Mouse (Mus musculus) MEL (cell line): ENCODE data around the gene Rnf213. TPM values are rescaled to one million over a fixed set of nuclear protein-coding genes. Genes with fewer than 3 reads are reported as not detected.

Experiments
- DNase-seq: peaks from one replicate; pipeline ENCODE4 v3.0.0; 2011; ENCODE audit warnings: low read depth, low spot score
- H3K27ac ChIP-seq: 2 replicates; pipeline ENCODE4 v1.5.1; 2012; ENCODE audit warnings: low read depth, mild to moderate bottlenecking, control low read depth, low read length, moderate library complexity; ENCODE audit not compliant: control insufficient read depth
- H3K27me3 ChIP-seq, 2 experiments: fragments of 150-350 bp in 1 of 2; sonication (generic) in 1 of 2; 2 replicates each; pipeline ENCODE4 v1.6.1; 2012; ENCODE audit warnings: low read length in 2 of 2, mild to moderate bottlenecking in 2 of 2, improper control_type of control experiment in 1 of 2, moderate library complexity in 1 of 2; ENCODE audit not compliant: insufficient read depth in 2 of 2, control insufficient read depth in 1 of 2
- H3K36me3 ChIP-seq, 2 experiments: 2 replicates each; pipeline ENCODE4 v1.6.1; 2012 to 2014; ENCODE audit warnings: low read length in 2 of 2, improper control_type of control experiment in 1 of 2, inconsistent platforms in 1 of 2, mild to moderate bottlenecking in 1 of 2; ENCODE audit not compliant: insufficient read depth in 2 of 2, control insufficient read depth in 1 of 2
- H3K4me1 ChIP-seq, 2 experiments: fragments of 150-350 bp in 1 of 2; sonication (generic) in 1 of 2; 2 replicates each; pipeline ENCODE4 v1.6.1; 2012; ENCODE audit warnings: low read length in 2 of 2, improper control_type of control experiment in 1 of 2, mild to moderate bottlenecking in 1 of 2; ENCODE audit not compliant: insufficient read depth in 2 of 2, control insufficient read depth in 1 of 2
- H3K4me3 ChIP-seq, 2 experiments: fragments of 150-350 bp in 1 of 2; sonication (generic) in 1 of 2; 2 replicates each; pipeline ENCODE4 v1.5.1; 2012; ENCODE audit warnings: low read depth in 2 of 2, low read length in 2 of 2, mild to moderate bottlenecking in 2 of 2, moderate library complexity in 2 of 2, control low read depth in 1 of 2, improper control_type of control experiment in 1 of 2; ENCODE audit not compliant: control insufficient read depth in 1 of 2, insufficient read depth in 1 of 2
- H3K79me2 ChIP-seq: 2 replicates; pipeline ENCODE4 v1.6.1; 2012; ENCODE audit warnings: mild to moderate bottlenecking, low read length, moderate library complexity; ENCODE audit not compliant: control insufficient read depth, poor library complexity, insufficient read depth
- H3K9ac ChIP-seq: 2 replicates; pipeline ENCODE4 v1.6.1; 2012; ENCODE audit warnings: low read depth, mild to moderate bottlenecking, control low read depth, low read length, moderate library complexity; ENCODE audit not compliant: control insufficient read depth, poor library complexity, severe bottlenecking
- H3K9me3 ChIP-seq: fragments of 150-350 bp; sonication (generic); replicated peaks from 2 replicates; pipeline ENCODE4 v1.6.1; 2012; ENCODE audit warnings: mild to moderate bottlenecking, low read length, improper control_type of control experiment, moderate library complexity; ENCODE audit not compliant: insufficient read depth
- BHLHE40 ChIP-seq: IDR thresholded peaks from 2 replicates; pipeline ENCODE4 v1.6.1; 2012; ENCODE audit warnings: low read depth, mild to moderate bottlenecking, inconsistent platforms, low read length, improper control_type of control experiment, borderline replicate concordance
- CHD1 ChIP-seq: IDR thresholded peaks from 2 replicates; pipeline ENCODE4 v1.6.1; 2012; ENCODE audit warnings: low read depth, mild to moderate bottlenecking, inconsistent platforms, low read length, improper control_type of control experiment
- CHD2 ChIP-seq: IDR thresholded peaks from 2 replicates; pipeline ENCODE4 v1.6.1; 2011; ENCODE audit warnings: low read length, improper control_type of control experiment
- E2F4 ChIP-seq: IDR thresholded peaks from 2 replicates; pipeline ENCODE4 v1.6.1; 2011; ENCODE audit warnings: low read depth, low read length, improper control_type of control experiment, borderline replicate concordance
- ELF1 ChIP-seq: IDR thresholded peaks from 2 replicates; pipeline ENCODE4 v1.6.1; 2014; ENCODE audit warnings: low read depth, mild to moderate bottlenecking, inconsistent platforms, low read length, improper control_type of control experiment, moderate library complexity
- EP300 ChIP-seq, 2 experiments: IDR thresholded peaks; 2 replicates each; pipeline ENCODE4 v1.6.1; 2011; ENCODE audit warnings: improper control_type of control experiment in 2 of 2, low read length in 2 of 2, low read depth in 1 of 2, mild to moderate bottlenecking in 1 of 2
- HCFC1 ChIP-seq: IDR thresholded peaks from 2 replicates; pipeline ENCODE4 v1.6.1; 2012; ENCODE audit warnings: low read depth, mild to moderate bottlenecking, inconsistent platforms, low read length, improper control_type of control experiment, moderate library complexity
- JUND ChIP-seq: IDR thresholded peaks from 2 replicates; pipeline ENCODE4 v1.6.1; 2011; ENCODE audit warnings: low read depth, mild to moderate bottlenecking, improper control_type of control experiment, low read length
- KAT2A ChIP-seq: conservative IDR thresholded peaks from 2 replicates; pipeline ENCODE4 v1.6.1; 2012; ENCODE audit warnings: low read depth, low read length, improper control_type of control experiment, inconsistent platforms
- MAFK ChIP-seq: IDR thresholded peaks from 2 replicates; pipeline ENCODE4 v1.6.1; 2011; ENCODE audit warnings: low read depth, mild to moderate bottlenecking, low read length, improper control_type of control experiment, borderline replicate concordance
- MAX ChIP-seq: IDR thresholded peaks from 2 replicates; pipeline ENCODE4 v1.6.1; 2011; ENCODE audit warnings: low read length, improper control_type of control experiment
- MAZ ChIP-seq: IDR thresholded peaks from 2 replicates; pipeline ENCODE4 v1.6.1; 2012; ENCODE audit warnings: low read depth, mild to moderate bottlenecking, inconsistent platforms, low read length, improper control_type of control experiment
- MEF2A ChIP-seq: IDR thresholded peaks from 2 replicates; pipeline ENCODE4 v1.6.1; 2014; ENCODE audit warnings: low read depth, mild to moderate bottlenecking, inconsistent platforms, low read length, improper control_type of control experiment; ENCODE audit not compliant: poor library complexity, insufficient replicate concordance, severe bottlenecking; ENCODE audit errors: extremely low read depth
- MXI1 ChIP-seq: IDR thresholded peaks from 2 replicates; pipeline ENCODE4 v1.6.1; 2011; ENCODE audit warnings: mild to moderate bottlenecking, low read depth, low read length, improper control_type of control experiment
- NELFE ChIP-seq: IDR thresholded peaks from 2 replicates; pipeline ENCODE4 v1.6.1; 2011; ENCODE audit warnings: low read depth, low read length, improper control_type of control experiment
- NRF1 ChIP-seq: IDR thresholded peaks from 2 replicates; pipeline ENCODE4 v1.6.1; 2014; ENCODE audit warnings: low read depth, mild to moderate bottlenecking, inconsistent platforms, low read length, improper control_type of control experiment, moderate library complexity; ENCODE audit not compliant: poor library complexity, insufficient read depth, severe bottlenecking
- POLR2A ChIP-seq, 2 experiments: IDR thresholded peaks; 2 replicates each; pipeline ENCODE4 v1.6.1; 2011 to 2012; ENCODE audit warnings: low read length in 2 of 2, mild to moderate bottlenecking in 2 of 2, control low read depth in 1 of 2, improper control_type of control experiment in 1 of 2, low read depth in 1 of 2, moderate library complexity in 1 of 2; ENCODE audit not compliant: control insufficient read depth in 1 of 2, insufficient read depth in 1 of 2, poor library complexity in 1 of 2
- POLR2AphosphoS2 ChIP-seq: IDR thresholded peaks from 2 replicates; pipeline ENCODE4 v1.6.1; 2011; ENCODE audit warnings: low read length, improper control_type of control experiment
- POLR2AphosphoS5 ChIP-seq: IDR thresholded peaks from 2 replicates; pipeline ENCODE4 v1.6.1; 2012; ENCODE audit warnings: low read depth, borderline replicate concordance, mild to moderate bottlenecking, inconsistent platforms, low read length, moderate library complexity, mixed read lengths
- RAD21 ChIP-seq: IDR thresholded peaks from 2 replicates; pipeline ENCODE4 v1.6.1; 2011; ENCODE audit warnings: mild to moderate bottlenecking, low read depth, low read length, improper control_type of control experiment
- RCOR1 ChIP-seq: IDR thresholded peaks from 2 replicates; pipeline ENCODE4 v1.6.1; 2012; ENCODE audit warnings: low read depth, mild to moderate bottlenecking, inconsistent platforms, low read length, improper control_type of control experiment
- SIN3A ChIP-seq: IDR thresholded peaks from 2 replicates; pipeline ENCODE4 v1.6.1; 2012; ENCODE audit warnings: low read length, improper control_type of control experiment, inconsistent platforms
- TAL1 ChIP-seq: IDR thresholded peaks from 2 replicates; pipeline ENCODE4 v1.6.1; 2012; ENCODE audit warnings: mild to moderate bottlenecking, inconsistent platforms, low read length, moderate library complexity, mixed read lengths
- TBP ChIP-seq: IDR thresholded peaks from 2 replicates; pipeline ENCODE4 v1.8.0; 2011; ENCODE audit warnings: low read depth, low read length, improper control_type of control experiment
- TCF12 ChIP-seq: IDR thresholded peaks from 2 replicates; pipeline ENCODE4 v1.6.1; 2014; ENCODE audit warnings: low read depth, mild to moderate bottlenecking, inconsistent platforms, low read length, improper control_type of control experiment, moderate library complexity
- UBTF ChIP-seq: IDR thresholded peaks from 2 replicates; pipeline ENCODE4 v1.6.1; 2012; ENCODE audit warnings: low read depth, mild to moderate bottlenecking, inconsistent platforms, low read length, improper control_type of control experiment, moderate library complexity, borderline replicate concordance; ENCODE audit not compliant: insufficient read depth
- USF1 ChIP-seq: IDR thresholded peaks from 2 replicates; pipeline ENCODE4 v1.6.1; 2014; ENCODE audit warnings: low read depth, mild to moderate bottlenecking, inconsistent platforms, low read length, improper control_type of control experiment, moderate library complexity
- USF2 ChIP-seq, 2 experiments: IDR thresholded peaks; 2 replicates each; pipeline ENCODE4 v1.6.1; 2011 to 2012; ENCODE audit warnings: improper control_type of control experiment in 2 of 2, low read length in 2 of 2, borderline replicate concordance in 1 of 2, inconsistent platforms in 1 of 2, low read depth in 1 of 2, mild to moderate bottlenecking in 1 of 2; ENCODE audit not compliant: insufficient read depth in 1 of 2
- ZKSCAN1 ChIP-seq: IDR thresholded peaks from 2 replicates; pipeline ENCODE4 v1.6.1; 2012; ENCODE audit warnings: low read depth, mild to moderate bottlenecking, inconsistent platforms, low read length, improper control_type of control experiment, moderate library complexity
- ZMIZ1 ChIP-seq: IDR thresholded peaks from 2 replicates; pipeline ENCODE4 v1.6.1; 2012; ENCODE audit warnings: low read depth, mild to moderate bottlenecking, inconsistent platforms, low read length, improper control_type of control experiment, moderate library complexity
- ZNF384 ChIP-seq: IDR thresholded peaks from 2 replicates; pipeline ENCODE4 v1.6.1; 2012; ENCODE audit warnings: low read depth, mild to moderate bottlenecking, inconsistent platforms, low read length, improper control_type of control experiment
- polyA plus RNA-seq, 2 experiments: library from polyadenylated mRNA; stranded (reverse) in 1 of 2; unstranded in 1 of 2; fragments of >175 nt in 1 of 2; fragments of >200 nt in 1 of 2; gene quantifications; 2 replicates each; pipeline versions ENCODE4 v1.2.1 to v1.2.4; 2012; ENCODE audit warnings: low replicate concordance in 2 of 2, low read depth in 1 of 2; ENCODE audit not compliant: insufficient read length in 2 of 2, insufficient read depth in 1 of 2, missing spikeins in 1 of 2
- total RNA-seq: library from RNA; depleted of rRNA; stranded (reverse); fragments of 300-350 nt; gene quantifications from 2 replicates; pipeline ENCODE4 v1.2.3, GENCODE M21; 2012

Rnf213 gene
- total and polyA plus RNA-seq, 3 experiments = 10.7 to 11.6 TPM; not detected in 1

DNA sequence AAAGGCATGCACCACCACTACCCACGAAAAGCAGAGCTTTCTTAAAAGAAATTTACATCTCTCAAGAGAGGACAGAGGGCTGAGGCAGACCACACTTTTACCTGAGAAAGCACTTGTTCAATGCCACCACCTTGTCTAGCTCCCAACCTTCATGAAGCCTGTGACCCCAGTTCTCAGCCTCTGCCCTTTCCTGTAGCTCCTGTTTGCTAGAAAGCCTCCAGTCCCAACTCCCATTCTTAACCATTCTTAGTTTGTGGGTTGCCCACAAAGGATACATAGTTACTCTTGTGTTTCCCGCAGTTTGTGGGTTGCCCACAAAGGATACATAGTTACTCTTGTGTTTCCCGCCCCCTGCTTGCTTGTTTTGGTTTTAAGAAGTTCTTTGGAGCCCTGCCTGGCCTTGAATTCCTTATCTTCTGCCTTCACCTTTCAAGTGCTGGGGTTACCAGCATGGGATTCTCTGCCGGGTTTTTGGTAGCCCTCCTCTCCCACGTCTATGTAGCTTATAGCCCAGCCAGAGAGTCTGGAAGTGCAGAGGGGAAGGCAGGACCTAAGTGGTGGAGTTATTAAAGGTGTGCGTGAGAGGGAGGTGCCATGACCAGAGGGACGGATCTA is 1.4 kb upstream of the Rnf213 start (continued):
- TF ChIP-seq MAX (peak; percentile 50; the same call in 1 of the 2 replicates), NELFE (no peak), ZNF384 (no peak), JUND (no peak), UBTF (0 out of 2 replicates have a peak, but pooled peaks have one; percentile 43), MXI1 (peak; percentile 54), POLR2AphosphoS2 (no peak), MAZ (no peak), KAT2A (no peak), POLR2AphosphoS5 (no peak), SIN3A (no peak; the same call in 1 of the 2 replicates), RAD21 (no peak), BHLHE40 (no peak), ZMIZ1 (no peak), MEF2A (no peak)
- TF ChIP-seq, all 39 proteins: peak for 8

DNA sequence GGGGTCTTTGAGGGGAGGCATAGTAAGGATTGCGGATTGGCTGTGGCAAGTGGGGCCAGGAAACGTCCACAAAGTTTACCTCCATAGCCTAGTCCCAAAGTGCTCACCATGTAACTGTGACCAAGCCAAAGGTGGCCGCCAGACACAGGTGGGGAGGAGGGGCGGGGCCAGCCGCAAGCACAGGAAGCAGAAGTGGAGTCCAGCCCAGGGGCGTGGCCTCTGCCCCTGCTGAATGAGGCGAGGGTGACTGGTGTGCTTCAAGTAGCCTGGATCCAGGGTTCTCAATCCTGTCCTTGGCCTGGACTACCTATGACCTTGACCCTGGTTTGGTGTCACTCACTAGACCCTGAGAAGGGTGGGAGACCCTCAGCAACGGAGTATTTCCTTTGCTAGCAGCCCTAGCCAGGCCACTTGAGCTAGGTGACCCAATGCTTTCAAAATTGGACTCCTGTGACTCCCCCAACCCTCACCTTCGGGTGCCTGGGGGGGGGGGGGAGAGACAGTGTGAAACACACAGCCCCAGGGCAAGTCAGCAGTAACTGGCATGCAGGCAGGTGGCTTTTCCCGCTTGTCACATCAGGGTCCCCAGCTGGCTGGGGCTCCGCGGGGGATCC is 792 bp upstream of the Rnf213 start:
- H3K27ac ChIP-seq = peak overlapping the region; percentile 57
- H3K9me3 ChIP-seq = no peaks in the 10 kb centered on the region
- peak; percentile 92 for DNase-seq
- H3K4me1 ChIP-seq = peaks cover 6 to 25% of the 10 kb centered on the region in 2 experiments
- H3K79me2 ChIP-seq = no peaks in the 10 kb centered on the region; the same call in 1 of the 2 replicates
- peaks cover 0 to 5% of the 10 kb centered on the region in 2 experiments; a peak in 1 of 4 replicates for H3K36me3 ChIP-seq
- H3K4me3 ChIP-seq = peak overlapping the region; percentile 80 to 84
- peak overlapping the region; percentile 66 for H3K9ac ChIP-seq
- peaks cover 5 to 6% of the 10 kb centered on the region in 2 experiments for H3K27me3 ChIP-seq
- no peak for TF ChIP-seq ZKSCAN1
- TF ChIP-seq ZNF384 = no peak
- no peak for TF ChIP-seq USF2 (IDR thresholded peaks at IDR 0.05; ENCODE audit: borderline replicate concordance in 1 of 2, insufficient read depth in 1 of 2, low read depth in 1 of 2, low read length in 2 of 2)
- TF ChIP-seq RCOR1 = no peak
- TF ChIP-seq USF1 = 0 out of 2 replicates have a peak, but pooled peaks have one; percentile 12
- TF ChIP-seq MAZ = peak; percentile 74; the same call in 1 of the 2 replicates
- peak; percentile 37 to 75; a peak in 2 of 4 replicates for TF ChIP-seq POLR2A (IDR thresholded peaks at IDR 0.05; ENCODE audit: control insufficient read depth in 1 of 2, insufficient read depth in 1 of 2, low read depth in 1 of 2, low read length in 2 of 2, poor library complexity in 1 of 2)
- TF ChIP-seq E2F4 = no peak
- peak; percentile 70 for TF ChIP-seq NELFE
- peak; percentile 86 for TF ChIP-seq CHD1
- no peak for TF ChIP-seq MAFK
- TF ChIP-seq NRF1 = no peak
- 0 out of 2 replicates have a peak, but pooled peaks have one; percentile 39 for TF ChIP-seq ELF1
- 0 out of 4 replicates have a peak, but pooled peaks of 1 of the 2 experiments have one; percentile 4 for TF ChIP-seq EP300 (IDR thresholded peaks at IDR 0.05; ENCODE audit: low read depth in 1 of 2, low read length in 2 of 2)
- no peak for TF ChIP-seq CHD2
- no peak for TF ChIP-seq TBP
- peak; percentile 38; the same call in 1 of the 2 replicates for TF ChIP-seq TCF12
- TF ChIP-seq HCFC1 = 0 out of 2 replicates have a peak, but pooled peaks have one; percentile 43
- no peak for TF ChIP-seq RAD21
- TF ChIP-seq KAT2A = no peak
- TF ChIP-seq POLR2AphosphoS2 = peak; percentile 74; the same call in 1 of the 2 replicates
- TF ChIP-seq TAL1 = no peak
